Mouse (Mus musculus) heart, adult 2 months (tissue): ENCODE results near the gene Cd36.

Experiments used
- CTCF ChIP-seq: fragments of 200-600 bp; IDR thresholded peaks from 2 replicates; pipeline ENCODE4 v1.8.1; 2022; ENCODE audit warnings: antibody characterized with exemption, mild to moderate bottlenecking, moderate library complexity
- EP300 ChIP-seq: fragments of 200-500 bp; IDR thresholded peaks from 2 replicates; pipeline ENCODE4 v1.6.1; 2011; ENCODE audit warnings: low read depth, low read length, control low read depth; ENCODE audit not compliant: insufficient read depth
- POLR2A ChIP-seq: fragments of 200-500 bp; IDR thresholded peaks from 2 replicates; pipeline ENCODE4 v1.6.1; 2011; ENCODE audit warnings: mild to moderate bottlenecking, low read depth, low read length, control low read depth; ENCODE audit not compliant: insufficient read depth

GRCm38 (mm10) chr5:17848733-17849132 lies 39.9 kb downstream of the Cd36 start:
- TF ChIP-seq POLR2A (no peak), CTCF (no peak), EP300 (no peak)
